Mouse (Mus musculus): ENCODE data around the gene Jag2.

Jag2 gene

DNA sequence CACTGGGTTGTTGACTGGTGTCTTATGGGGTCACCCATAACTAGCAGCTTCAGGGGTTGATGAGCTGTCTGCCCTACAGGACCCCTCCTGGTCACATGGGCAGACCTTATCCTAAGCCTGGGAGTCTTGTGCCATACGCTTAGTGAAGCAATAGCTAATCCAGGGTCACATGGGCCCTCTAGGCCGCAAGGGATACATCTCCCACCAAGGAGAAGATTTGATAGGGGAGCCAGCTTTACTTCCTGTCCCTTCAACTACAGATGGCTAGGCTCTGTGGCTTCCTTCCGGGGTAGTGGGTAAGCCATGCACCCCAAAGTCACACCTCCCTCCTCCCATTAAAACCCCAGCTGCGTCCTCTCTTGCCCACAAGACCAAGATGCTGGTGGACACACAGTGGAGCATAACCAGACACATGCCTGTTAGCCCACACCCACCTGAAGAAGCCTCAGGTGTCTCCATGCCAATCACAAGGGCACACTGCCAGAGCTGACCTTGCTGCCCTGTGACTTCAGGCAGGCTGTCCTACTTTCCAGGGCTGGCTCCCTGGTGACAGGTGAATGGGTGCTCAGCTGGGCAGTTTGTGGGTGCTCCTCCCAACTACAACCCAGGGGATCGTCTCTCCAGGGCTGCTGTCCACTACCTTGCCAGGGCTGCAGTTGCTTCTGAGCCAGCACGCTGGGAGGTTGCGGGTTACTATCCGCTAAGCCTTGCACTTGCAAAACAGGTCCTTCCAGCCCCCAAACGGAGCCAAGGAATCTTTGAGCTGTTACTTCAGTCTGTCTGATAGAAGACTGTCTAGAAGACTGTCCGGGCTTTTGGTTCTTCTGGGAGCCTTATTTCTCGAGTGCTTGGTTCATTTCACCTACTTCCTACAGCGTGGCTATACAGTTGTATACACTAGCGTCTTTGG lies 61.1 kb downstream of the Jag2 start, which contains the start of gene Gpr132:
Gene Gpr132, minus strand, starts transcription at position 51 of the 910 bp plus-strand sequence.
- no peak for DNase-seq (ENCODE audit: low spot score)

DNA sequence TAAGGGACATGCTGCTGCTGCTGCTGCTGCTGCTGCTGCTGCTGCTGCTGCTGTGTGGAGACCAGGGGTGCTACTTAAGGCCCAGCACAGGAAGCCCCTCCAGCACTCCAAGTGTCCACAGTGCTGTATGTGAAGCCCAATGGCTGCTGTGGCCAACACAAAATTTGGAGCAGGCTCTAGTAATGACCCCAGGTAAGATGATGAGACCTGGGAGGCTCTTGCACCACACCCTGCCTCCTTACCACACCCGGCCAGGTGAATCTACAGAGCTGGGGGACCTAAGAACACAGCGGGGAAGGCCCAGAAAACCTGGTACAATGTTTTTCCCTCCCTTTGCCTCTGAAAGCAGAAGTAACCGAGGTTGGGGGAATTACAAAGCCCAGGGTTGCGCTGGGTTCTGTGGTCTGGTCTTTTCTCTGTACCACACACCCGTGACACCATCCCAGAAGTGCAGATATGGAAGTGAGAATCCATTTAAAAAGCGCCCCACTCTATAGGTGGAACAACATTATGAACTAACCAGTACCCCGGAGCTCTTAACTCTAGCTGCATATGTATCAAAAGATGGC lies 62.4 kb downstream of the Jag2 start:
- no peak for DNase-seq (ENCODE audit: low spot score)

GRCm38 (mm10) chr12:112866467-112867080 lies 63.0 kb downstream of the Jag2 start:
- DNase-seq (ENCODE audit: low spot score), result no peak

GRCm38 (mm10) chr12:112864804-112865203 lies 64.8 kb downstream of the Jag2 start:
- no peak for DNase-seq (ENCODE audit: low spot score)

DNA sequence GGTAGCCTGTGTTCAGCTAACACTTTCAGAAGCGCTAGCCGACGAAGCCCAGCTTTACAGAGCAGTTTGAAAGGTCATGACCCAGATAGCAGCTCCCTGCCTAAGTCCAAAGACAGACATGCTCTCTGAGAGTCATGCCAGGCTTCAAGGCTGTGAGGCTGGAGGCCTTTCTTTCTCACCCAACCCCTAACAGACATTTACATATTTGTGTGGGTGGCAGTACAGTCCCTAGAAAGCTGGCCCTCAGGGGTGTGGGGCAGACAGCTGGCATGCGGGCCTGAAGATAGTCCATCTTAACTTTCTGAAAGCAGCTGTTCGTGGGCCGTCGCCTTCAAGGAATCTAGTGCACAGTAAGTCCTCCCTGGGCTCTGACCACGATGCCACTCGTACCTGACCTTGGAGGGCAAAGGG lies 67.7 kb downstream of the Jag2 start:
- no peak for DNase-seq (ENCODE audit: low spot score)

GRCm38 (mm10) chr12:112860765-112861164 lies 68.8 kb downstream of the Jag2 start:
- no peak for DNase-seq (ENCODE audit: low spot score)

DNA sequence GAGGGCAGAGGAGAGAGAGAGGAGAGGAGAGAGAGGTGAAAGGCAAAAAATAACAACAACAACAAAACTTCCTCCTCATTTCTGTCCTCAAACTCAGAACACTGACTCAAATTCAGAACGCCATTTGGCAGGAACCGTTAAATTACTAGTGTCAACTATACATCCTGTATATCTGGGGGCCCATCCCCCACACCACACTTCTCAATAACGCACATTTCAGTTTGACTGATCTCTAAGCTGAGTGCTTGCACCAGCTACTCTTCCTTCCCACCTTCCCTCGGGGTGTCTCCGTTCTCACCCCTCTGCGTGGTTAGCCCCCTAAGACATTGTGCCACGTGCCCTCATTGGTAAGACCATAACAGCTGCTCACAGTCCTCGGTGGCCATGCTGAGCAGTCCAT lies 69.6 kb downstream of the Jag2 start:
- no peak for DNase-seq (ENCODE audit: low spot score)

DNA sequence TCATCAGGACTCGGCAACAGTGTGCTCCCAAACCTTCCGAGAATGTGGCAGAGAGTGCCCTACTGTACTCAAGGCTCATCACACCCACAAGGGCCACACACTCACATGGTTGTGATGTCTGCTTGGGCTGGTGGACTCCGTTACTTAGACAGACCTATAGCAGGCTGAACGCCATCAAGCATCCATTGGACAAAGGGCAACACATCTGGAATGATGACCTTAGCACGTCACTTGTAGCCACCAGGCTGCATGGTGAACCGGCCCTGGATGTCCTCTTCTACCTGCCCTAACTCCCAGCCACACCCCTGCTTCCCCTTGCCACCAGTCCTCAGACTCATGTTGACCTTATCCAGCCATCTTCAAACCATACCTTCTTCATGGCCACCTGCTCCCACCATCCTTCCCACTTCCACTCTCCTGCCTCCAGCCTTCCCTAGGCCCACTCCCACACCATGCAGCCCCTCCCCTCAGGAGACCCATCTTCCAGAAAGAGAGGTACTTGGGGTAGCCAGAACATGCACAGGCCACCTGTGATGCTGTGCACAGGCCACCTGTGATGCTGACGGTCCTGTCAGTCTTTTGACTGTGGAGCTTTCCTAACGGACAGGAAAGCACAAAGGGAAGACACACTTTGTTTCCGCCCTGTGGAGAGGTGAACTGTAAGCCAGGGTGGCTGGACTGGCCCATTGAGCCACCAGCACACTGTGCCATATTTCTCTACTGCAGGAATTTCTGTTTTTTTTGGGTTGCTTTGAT lies 70.8 kb downstream of the Jag2 start:
- DNase-seq (ENCODE audit: low spot score), result no peak

Data from MN1 (cell line).